Mouse (Mus musculus) cortical plate, adult 2 months (tissue): Measurements from ENCODE around the gene Trpm3.

Source experiments
- CTCF ChIP-seq: fragments of 200-500 bp; IDR thresholded peaks from 2 replicates; pipeline ENCODE4 v1.5.1; 2011; ENCODE audit warnings: mild to moderate bottlenecking, control low read depth, low read length; ENCODE audit not compliant: insufficient read depth; ENCODE audit errors: extremely low read depth
- POLR2A ChIP-seq: fragments of 200-500 bp; IDR thresholded peaks from 2 replicates; pipeline ENCODE4 v1.6.1; 2011; ENCODE audit warnings: mild to moderate bottlenecking, low read length, control low read depth; ENCODE audit not compliant: insufficient read depth; ENCODE audit errors: extremely low read depth

DNA sequence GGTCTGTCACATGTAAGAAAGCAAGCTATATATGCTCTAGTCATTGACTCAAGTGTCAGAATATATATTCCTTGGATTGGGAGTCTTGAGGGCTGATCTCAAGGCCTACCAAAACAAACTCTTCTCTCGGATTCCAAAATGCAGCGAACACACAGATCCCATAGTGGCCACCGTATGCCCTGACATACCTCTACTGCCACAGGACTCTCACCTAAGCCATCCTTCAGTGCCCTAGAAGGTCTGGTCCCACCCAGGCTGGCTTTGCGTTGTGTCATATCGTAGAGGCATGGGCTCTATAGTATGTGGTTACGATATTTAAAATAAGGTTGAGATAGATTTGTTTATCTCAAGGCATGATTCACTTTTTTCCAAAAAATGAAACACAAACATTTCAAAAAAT, 763.5 kb downstream of the Trpm3 start:
- TF ChIP-seq CTCF (no peak), POLR2A (no peak)
